11 mouse cellular contexts compared by ENCODE assay signal in the genomic region with DNA sequence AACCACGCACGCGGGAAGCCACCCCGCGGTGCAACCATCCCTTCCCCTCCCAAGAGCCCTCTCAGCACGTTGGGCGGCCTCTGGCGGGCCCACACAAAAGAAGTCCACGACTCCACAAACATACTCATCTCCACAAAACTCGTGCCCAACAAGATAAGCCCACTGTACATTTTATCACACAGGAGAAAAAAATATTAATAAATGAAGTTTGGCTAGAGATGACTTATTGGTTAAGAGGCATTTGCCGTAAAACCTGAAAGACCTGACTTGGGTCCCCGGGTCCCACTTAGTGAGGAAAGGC. TPM values are rescaled to one million over a fixed set of nuclear protein-coding genes. Genes with fewer than 3 reads are reported as not detected.
DNase-seq lines count a peak whose midpoint lies in the region; ATAC-seq lines count a peak whose summit lies in the region.
"Had no signal": no experiment of that assay in that cellular context is flagged by ENCODE, and none has a peak within 500 bp of the region (broad histone marks: within the 10 kb centered on the region; RNA-seq: fewer than 3 reads in every experiment).

No protein-coding gene starts in this region.

- no peak for ATAC-seq in erythroblast, adult 5-6 weeks (replicated peaks; ENCODE audit: low FRiP score, poor library complexity, severe bottlenecking)
- ATAC-seq in neural tube, embryonic 11.5 days (ENCODE audit: insufficient read depth, low FRiP score, low TSS enrichment) = no peak
- ATAC-seq in limb, embryonic 15.5 days (ENCODE audit: insufficient number of reproducible peaks, low FRiP score, low TSS enrichment, low read depth) = no peak
- ATAC-seq in stomach, embryonic 16.5 days (ENCODE audit: insufficient read depth, low FRiP score) = no peak

- no peak overlapping the region for H3K27ac ChIP-seq in neural tube, embryonic 11.5 days (ENCODE audit: low read depth, low read length)
- no peak overlapping the region for H3K27ac ChIP-seq in limb, embryonic 15.5 days
- no peak overlapping the region for H3K27ac ChIP-seq in stomach, embryonic 16.5 days (ENCODE audit: low read length)

- no peaks in the 10 kb centered on the region for H3K36me3 ChIP-seq in erythroblast, embryonic 14.5 days (ENCODE audit: control insufficient read depth)
- no peaks in the 10 kb centered on the region for H3K36me3 ChIP-seq in neural tube, embryonic 11.5 days (ENCODE audit: control insufficient read depth, insufficient read depth, low read length)
- H3K36me3 ChIP-seq in limb, embryonic 15.5 days = no peaks in the 10 kb centered on the region
- no peaks in the 10 kb centered on the region for H3K36me3 ChIP-seq in stomach, embryonic 16.5 days (ENCODE audit: control insufficient read depth, insufficient read depth, low read length)

- H3K4me1 ChIP-seq in erythroblast, embryonic 14.5 days (ENCODE audit: control insufficient read depth) = no peaks in the 10 kb centered on the region
- H3K4me1 ChIP-seq in neural tube, embryonic 11.5 days (ENCODE audit: control insufficient read depth, insufficient read depth, low read length) = peaks cover 14% of the 10 kb centered on the region
- peaks cover 44% of the 10 kb centered on the region for H3K4me1 ChIP-seq in limb, embryonic 15.5 days
- H3K4me1 ChIP-seq in stomach, embryonic 16.5 days (ENCODE audit: control insufficient read depth, insufficient read depth, low read length) = peaks cover 14% of the 10 kb centered on the region

- H3K9ac ChIP-seq in neural tube, embryonic 11.5 days (ENCODE audit: low read length) = peak overlapping the region; percentile 57
- no peak overlapping the region for H3K9ac ChIP-seq in limb, embryonic 15.5 days
- peak overlapping the region; percentile 64 for H3K9ac ChIP-seq in stomach, embryonic 16.5 days (ENCODE audit: low read length)

- H3K9me3 ChIP-seq in erythroblast, embryonic 14.5 days (ENCODE audit: control insufficient read depth, low read length) = no peaks in the 10 kb centered on the region
- H3K9me3 ChIP-seq in neural tube, embryonic 11.5 days (ENCODE audit: control insufficient read depth, low read length) = no peaks in the 10 kb centered on the region
- no peaks in the 10 kb centered on the region for H3K9me3 ChIP-seq in limb, embryonic 15.5 days
- no peaks in the 10 kb centered on the region for H3K9me3 ChIP-seq in stomach, embryonic 16.5 days (replicated peaks; ENCODE audit: control insufficient read depth, low read length)

- whole genome bisulfite sequencing in neural tube, embryonic 11.5 days = 0% methylated on average over 12 of the region's 12 CpGs
- WGBS in limb, embryonic 15.5 days = 9% methylated on average over 12 of the region's 12 CpGs
- 5% methylated on average over 12 of the region's 12 CpGs for WGBS in stomach, embryonic 16.5 days

- H3K4me3 ChIP-seq in erythroblast, embryonic 14.5 days (replicated peaks) = peak overlapping the region; percentile 54
- H3K4me3 ChIP-seq in neural tube, embryonic 11.5 days (ENCODE audit: low read depth, low read length) = peak overlapping the region; percentile 78
- H3K4me3 ChIP-seq in limb, embryonic 15.5 days = peak overlapping the region; percentile 58
- H3K4me3 ChIP-seq in stomach, embryonic 16.5 days (replicated peaks; ENCODE audit: low read length) = peak overlapping the region; percentile 54

- DNase-seq in neural tube, embryonic 11.5 days (ENCODE audit: low spot score) = peak; percentile 68
- no peak for DNase-seq in neural tube, embryonic 10.5 days (ENCODE audit: extremely low spot score, low spot score)
- no peak for DNase-seq in urinary bladder, postnatal 36 days (ENCODE audit: low spot score in 2 of 2)
- DNase-seq in thymus, postnatal 14 days = no peak
- DNase-seq: cerebellum, postnatal 10 days; kidney, adult 11 months had no signal

- H3K27me3 ChIP-seq in erythroblast, embryonic 14.5 days (ENCODE audit: control insufficient read depth) = peaks cover 88% of the 10 kb centered on the region
- no peaks in the 10 kb centered on the region for H3K27me3 ChIP-seq in neural tube, embryonic 11.5 days (ENCODE audit: control insufficient read depth, insufficient read depth, low read length)
- peaks cover 59% of the 10 kb centered on the region for H3K27me3 ChIP-seq in limb, embryonic 15.5 days
- H3K27me3 ChIP-seq in stomach, embryonic 16.5 days (ENCODE audit: control insufficient read depth, insufficient read depth, low read length) = peaks cover 42% of the 10 kb centered on the region

- H3K4me2 ChIP-seq in neural tube, embryonic 11.5 days (ENCODE audit: low read depth) = peak overlapping the region; percentile 92
- peak overlapping the region; percentile 97; the same call in 1 of the 2 replicates for H3K4me2 ChIP-seq in limb, embryonic 15.5 days
- peak overlapping the region; percentile 67 for H3K4me2 ChIP-seq in stomach, embryonic 16.5 days (ENCODE audit: low read depth, low read length)

RNA-seq across cellular contexts. Expression of gene Trim71, which starts 2.5 kb away (rescaled TPM):
- polyA plus RNA-seq in erythroblast, embryonic 14.5 days (2012) = under 0.01 TPM in 1 of 2 replicates, not detected in the other
- total RNA-seq in erythroblast, adult 5-6 weeks (2015; ENCODE audit: low replicate concordance) = not detected in 2 replicates
- not detected in 2 replicates for total RNA-seq in erythroblast, adult 5-6 weeks (2017; ENCODE audit: low replicate concordance)
- 2.1 and 2.2 TPM in 2 replicates for polyA plus RNA-seq in neural tube, embryonic 11.5 days (2014; fragmentation: Nextera tagmentation; extraction: Ambion mirVana)
- 0.24 and 0.27 TPM in 2 replicates for polyA plus RNA-seq in limb, embryonic 15.5 days (2015; fragmentation: Nextera tagmentation; extraction: Ambion mirVana)
- polyA plus RNA-seq in stomach, embryonic 16.5 days (2015; fragmentation: Nextera tagmentation; extraction: Ambion mirVana) = 0.96 and 0.98 TPM in 2 replicates

RNA-seq across cellular contexts. Expression of gene C130032M10Rik, which starts 46.1 kb away (rescaled TPM):
- polyA plus RNA-seq in erythroblast, embryonic 14.5 days (2012) = not detected in 2 replicates
- total RNA-seq in erythroblast, adult 5-6 weeks (2015; ENCODE audit: low replicate concordance) = not detected in 2 replicates
- total RNA-seq in erythroblast, adult 5-6 weeks (2017; ENCODE audit: low replicate concordance) = not detected in 2 replicates
- polyA plus RNA-seq in neural tube, embryonic 11.5 days (2014; fragmentation: Nextera tagmentation; extraction: Ambion mirVana) = not detected in 2 replicates
- 5.5 and 6.6 TPM in 2 replicates for polyA plus RNA-seq in limb, embryonic 15.5 days (2015; fragmentation: Nextera tagmentation; extraction: Ambion mirVana)
- polyA plus RNA-seq in stomach, embryonic 16.5 days (2015; fragmentation: Nextera tagmentation; extraction: Ambion mirVana) = 0.19 TPM in 1 of 2 replicates, not detected in the other
- polyA plus RNA-seq: spleen, adult 2 months had no signal

RNA-seq across cellular contexts. Expression of gene Ccr4, which starts 56.9 kb away (rescaled TPM):
- not detected in 2 replicates for polyA plus RNA-seq in erythroblast, embryonic 14.5 days (2012)
- total RNA-seq in erythroblast, adult 5-6 weeks (2015; ENCODE audit: low replicate concordance) = not detected in 2 replicates
- total RNA-seq in erythroblast, adult 5-6 weeks (2017; ENCODE audit: low replicate concordance) = not detected in 2 replicates
- 0.08 TPM in 1 of 2 replicates, not detected in the other for polyA plus RNA-seq in neural tube, embryonic 11.5 days (2014; fragmentation: Nextera tagmentation; extraction: Ambion mirVana)
- 4.5 and 5.7 TPM in 2 replicates for polyA plus RNA-seq in limb, embryonic 15.5 days (2015; fragmentation: Nextera tagmentation; extraction: Ambion mirVana)
- 0.04 TPM in 1 of 2 replicates, not detected in the other for polyA plus RNA-seq in stomach, embryonic 16.5 days (2015; fragmentation: Nextera tagmentation; extraction: Ambion mirVana)
